Mouse (Mus musculus) ES-E14 (cell line): ENCODE measurements around the gene Siglecf.

Experiments
- CHD2 ChIP-seq: IDR thresholded peaks from 2 replicates; pipeline ENCODE4 v1.6.1; 2014; ENCODE audit warnings: mild to moderate bottlenecking, low read depth, low read length, inconsistent platforms
- HCFC1 ChIP-seq: IDR thresholded peaks from 2 replicates; pipeline ENCODE4 v1.6.1; 2012; ENCODE audit warnings: low read length, inconsistent platforms, borderline replicate concordance; ENCODE audit not compliant: insufficient read depth
- MAFK ChIP-seq: IDR thresholded peaks from 2 replicates; pipeline ENCODE4 v1.6.1; 2014; ENCODE audit warnings: mild to moderate bottlenecking, low read depth, low read length, inconsistent platforms; ENCODE audit not compliant: insufficient read depth
- ZC3H11A ChIP-seq: IDR thresholded peaks from 2 replicates; pipeline ENCODE4 v1.6.1; 2012; ENCODE audit warnings: low read depth, mild to moderate bottlenecking, inconsistent platforms, low read length, borderline replicate concordance
- ZNF384 ChIP-seq: IDR thresholded peaks from 2 replicates; pipeline ENCODE4 v1.6.1; 2012; ENCODE audit warnings: low read depth, low read length, inconsistent platforms

DNA sequence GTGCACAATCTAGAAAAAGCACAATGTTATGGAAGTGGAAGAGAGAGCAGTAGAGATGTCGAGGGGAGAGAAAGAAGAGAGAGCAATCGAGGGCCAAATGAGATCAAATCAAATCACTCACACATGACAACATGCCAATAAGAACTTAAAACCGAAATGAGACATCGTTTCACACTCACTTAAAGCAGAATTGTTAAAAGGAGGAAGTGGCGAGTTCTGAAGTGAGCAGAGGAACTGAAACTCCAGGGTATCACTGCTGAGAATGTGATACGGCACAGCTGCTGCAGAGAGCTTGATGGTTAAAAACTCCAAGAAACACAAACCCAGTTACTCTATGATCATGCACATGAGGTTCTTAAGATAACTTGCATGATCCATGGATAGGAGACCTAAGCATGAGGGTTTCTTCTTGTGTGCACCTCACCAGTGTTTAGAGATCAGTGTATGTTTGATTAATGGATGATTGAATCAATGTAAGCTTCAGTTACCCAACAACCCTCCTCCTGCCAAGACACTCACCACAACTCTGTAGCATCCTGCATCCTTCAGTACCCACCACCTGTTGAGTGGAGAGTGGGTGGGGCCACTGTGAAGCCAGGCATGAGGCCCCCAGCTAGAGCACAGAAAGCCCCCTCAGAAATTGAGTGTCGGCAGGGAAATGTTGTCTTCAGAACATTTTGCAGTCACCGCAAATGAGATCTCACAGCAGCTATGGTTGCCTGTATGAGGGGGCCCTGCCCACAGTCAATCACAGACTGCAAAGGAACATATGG, 41.4 kb downstream of the Siglecf start:
- TF ChIP-seq ZC3H11A: no peak
- no peak for TF ChIP-seq CHD2
- no peak for TF ChIP-seq HCFC1
- no peak for TF ChIP-seq MAFK
- TF ChIP-seq ZNF384: no peak
